Mouse (Mus musculus): ENCODE data around the gene 1810010D01Rik. TPM values are rescaled to one million over a fixed set of nuclear protein-coding genes. Genes with fewer than 3 reads are reported as not detected.

1810010D01Rik gene
- polyA plus RNA-seq, 1 experiment = not detected

- H3K79me2 ChIP-seq (ENCODE audit: control insufficient read depth, insufficient read depth) = no peaks in the 10 kb centered on the region
These were observed 2.7 kb upstream of the 1810010D01Rik start for GRCm38 (mm10) chr7:145210477-145211070.

GRCm38 (mm10) chr7:145206801-145207200, 1.1 kb downstream of the 1810010D01Rik start:
- H3ac ChIP-seq (ENCODE audit: control insufficient read depth, insufficient read length, low read depth) = peak overlapping the region; percentile 53
- no peak for TF ChIP-seq MYOG (IDR thresholded peaks at IDR 0.05; ENCODE audit: control insufficient read depth, extremely low read depth, insufficient read length)
- no peak for TF ChIP-seq CEBPB (IDR thresholded peaks at IDR 0.05; ENCODE audit: low read depth)
- no peak for TF ChIP-seq MAX (IDR thresholded peaks at IDR 0.05)
- TF ChIP-seq USF1 (IDR thresholded peaks at IDR 0.05; ENCODE audit: low read depth) = no peak
- TF ChIP-seq FOSL1 (IDR thresholded peaks at IDR 0.05; ENCODE audit: insufficient read depth, low read length, poor library complexity, severe bottlenecking) = no peak
- H3K27me3 ChIP-seq (ENCODE audit: control insufficient read depth, insufficient read depth, insufficient read length) = no peaks in the 10 kb centered on the region
- H3K79me3 ChIP-seq (ENCODE audit: low read depth) = no peaks in the 10 kb centered on the region
- no peak overlapping the region for H3K4me3 ChIP-seq (ENCODE audit: insufficient read depth, poor library complexity, severe bottlenecking)
- no peaks in the 10 kb centered on the region for H3K36me3 ChIP-seq (ENCODE audit: control insufficient read depth, insufficient read depth)
- H3K79me2 ChIP-seq (ENCODE audit: control insufficient read depth, insufficient read depth) = no peaks in the 10 kb centered on the region

More at GRCm38 (mm10) chr7:145210477-145211070, 2.7 kb upstream of the 1810010D01Rik start:
- Histone ChIP-seq H3K27me3 (ENCODE audit: control insufficient read depth, insufficient read depth, insufficient read length) (no peaks in the 10 kb centered on the region), H3K36me3 (ENCODE audit: control insufficient read depth, insufficient read depth) (no peaks in the 10 kb centered on the region), H3K79me3 (ENCODE audit: low read depth) (no peaks in the 10 kb centered on the region), H3ac (ENCODE audit: control insufficient read depth, insufficient read length, low read depth) (no peak overlapping the region), H3K4me3 (ENCODE audit: insufficient read depth, poor library complexity, severe bottlenecking) (no peak overlapping the region)
- TF ChIP-seq MAX (IDR thresholded peaks at IDR 0.05) (no peak), MYOD1 (IDR thresholded peaks at IDR 0.05; ENCODE audit: control insufficient read depth, insufficient read length, low read depth) (no peak), MYOG (IDR thresholded peaks at IDR 0.05; ENCODE audit: control insufficient read depth, extremely low read depth, insufficient read length) (no peak), CTCF (IDR thresholded peaks at IDR 0.05; ENCODE audit: control insufficient read depth, insufficient read depth, insufficient read length) (no peak), USF1 (IDR thresholded peaks at IDR 0.05; ENCODE audit: low read depth) (no peak), CEBPB (IDR thresholded peaks at IDR 0.05; ENCODE audit: low read depth) (no peak)

- H3K36me3 ChIP-seq (ENCODE audit: control insufficient read depth, insufficient read depth) = no peaks in the 10 kb centered on the region
- H3K27me3 ChIP-seq (ENCODE audit: control insufficient read depth, insufficient read depth, insufficient read length) = no peaks in the 10 kb centered on the region
- H3ac ChIP-seq (ENCODE audit: control insufficient read depth, insufficient read length, low read depth) = peak overlapping the region; percentile 53
- H3K79me2 ChIP-seq (ENCODE audit: control insufficient read depth, insufficient read depth) = no peaks in the 10 kb centered on the region
- no peaks in the 10 kb centered on the region for H3K79me3 ChIP-seq (ENCODE audit: low read depth)
- TF ChIP-seq MAX (IDR thresholded peaks at IDR 0.05) = no peak
- TF ChIP-seq MYOD1 (IDR thresholded peaks at IDR 0.05; ENCODE audit: control insufficient read depth, insufficient read length, low read depth) = peak; percentile 69
- no peak for TF ChIP-seq CEBPB (IDR thresholded peaks at IDR 0.05; ENCODE audit: low read depth)
- TF ChIP-seq FOSL1 (IDR thresholded peaks at IDR 0.05; ENCODE audit: insufficient read depth, low read length, poor library complexity, severe bottlenecking) = no peak
- no peak for TF ChIP-seq USF1 (IDR thresholded peaks at IDR 0.05; ENCODE audit: low read depth)
- TF ChIP-seq MYOG (IDR thresholded peaks at IDR 0.05; ENCODE audit: control insufficient read depth, extremely low read depth, insufficient read length) = no peak
- no peak overlapping the region for H3K4me3 ChIP-seq (ENCODE audit: insufficient read depth, poor library complexity, severe bottlenecking)
These were observed 1.8 kb downstream of the 1810010D01Rik start for GRCm38 (mm10) chr7:145206056-145206610.

DNA sequence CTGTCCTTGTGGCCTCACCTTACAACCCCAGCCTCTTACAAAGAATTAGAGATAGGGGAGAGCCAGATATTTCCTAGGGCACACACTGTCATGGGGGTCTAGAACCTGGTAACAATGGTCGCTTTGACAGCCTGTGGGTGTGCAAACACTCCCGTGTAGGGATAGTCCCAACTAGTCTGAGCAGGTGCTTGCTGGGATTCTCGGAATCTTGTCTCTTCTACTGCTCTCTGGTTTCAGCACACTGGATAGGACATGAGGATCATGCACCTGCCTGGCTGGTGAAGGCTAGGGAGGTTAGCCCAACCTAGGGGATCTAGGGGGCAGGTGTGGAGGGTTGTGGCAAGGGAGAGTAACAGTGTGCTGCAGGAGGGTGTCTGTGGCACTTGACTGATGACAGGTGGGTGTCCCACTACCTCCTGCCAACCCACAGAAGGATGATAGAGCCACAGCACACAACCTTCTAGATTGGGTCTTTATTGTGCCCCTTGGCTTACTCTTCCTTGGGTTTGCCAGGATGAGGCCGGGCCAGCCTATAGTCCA, 2.5 kb downstream of the 1810010D01Rik start:
- no peak for TF ChIP-seq MYOD1 (IDR thresholded peaks at IDR 0.05; ENCODE audit: control insufficient read depth, insufficient read length, low read depth)
- no peak for TF ChIP-seq CTCF (IDR thresholded peaks at IDR 0.05; ENCODE audit: control insufficient read depth, insufficient read depth, insufficient read length)
- TF ChIP-seq FOSL1 (IDR thresholded peaks at IDR 0.05; ENCODE audit: insufficient read depth, low read length, poor library complexity, severe bottlenecking) = no peak
- TF ChIP-seq MYOG (IDR thresholded peaks at IDR 0.05; ENCODE audit: control insufficient read depth, extremely low read depth, insufficient read length) = no peak
- TF ChIP-seq CEBPB (IDR thresholded peaks at IDR 0.05; ENCODE audit: low read depth) = no peak
- TF ChIP-seq USF1 (IDR thresholded peaks at IDR 0.05; ENCODE audit: low read depth) = no peak
- TF ChIP-seq MAX (IDR thresholded peaks at IDR 0.05) = no peak
- Histone ChIP-seq H3K79me3 (ENCODE audit: low read depth) (no peaks in the 10 kb centered on the region), H3K27me3 (ENCODE audit: control insufficient read depth, insufficient read depth, insufficient read length) (no peaks in the 10 kb centered on the region), H3ac (ENCODE audit: control insufficient read depth, insufficient read length, low read depth) (no peak overlapping the region), H3K4me3 (ENCODE audit: insufficient read depth, poor library complexity, severe bottlenecking) (no peak overlapping the region), H3K79me2 (ENCODE audit: control insufficient read depth, insufficient read depth) (no peaks in the 10 kb centered on the region), H3K36me3 (ENCODE audit: control insufficient read depth, insufficient read depth) (no peaks in the 10 kb centered on the region)

GRCm38 (mm10) chr7:145199711-145200110, 8.2 kb downstream of the 1810010D01Rik start:
- Histone ChIP-seq H3ac (ENCODE audit: control insufficient read depth, insufficient read length, low read depth) (no peak overlapping the region), H3K4me3 (ENCODE audit: insufficient read depth, poor library complexity, severe bottlenecking) (no peak overlapping the region), H3K79me2 (ENCODE audit: control insufficient read depth, insufficient read depth) (no peaks in the 10 kb centered on the region), H3K36me3 (ENCODE audit: control insufficient read depth, insufficient read depth) (no peaks in the 10 kb centered on the region), H3K27me3 (ENCODE audit: control insufficient read depth, insufficient read depth, insufficient read length) (no peaks in the 10 kb centered on the region), H3K79me3 (ENCODE audit: low read depth) (no peaks in the 10 kb centered on the region)
- TF ChIP-seq MYOD1 (IDR thresholded peaks at IDR 0.05; ENCODE audit: control insufficient read depth, insufficient read length, low read depth) (peak; percentile 16), MAX (IDR thresholded peaks at IDR 0.05) (no peak)

DNA sequence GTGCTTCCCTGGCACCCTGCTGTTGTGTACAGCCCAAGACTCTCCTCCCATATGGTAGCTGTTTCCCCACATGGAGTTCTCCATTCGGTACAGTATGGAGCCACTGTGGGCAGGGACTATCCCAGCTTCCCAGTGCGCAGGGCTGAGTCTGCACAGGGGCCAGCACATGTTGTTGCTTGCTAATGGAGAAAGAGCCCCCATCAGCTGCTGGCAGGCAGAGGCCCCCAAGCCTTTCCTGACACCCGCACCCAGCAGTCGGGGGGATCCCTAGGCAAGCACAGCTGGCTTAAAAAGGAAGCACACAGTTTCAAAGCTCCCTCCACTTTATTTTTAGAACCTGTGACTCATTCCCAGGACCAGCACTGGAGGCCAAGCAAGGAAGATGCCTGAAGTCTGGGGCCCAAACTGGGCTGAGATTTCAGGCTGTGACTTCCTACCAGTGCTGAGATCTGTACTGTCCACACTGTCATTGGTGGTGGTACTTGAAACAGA, 9.7 kb downstream of the 1810010D01Rik start:
- Histone ChIP-seq H3K27me3 (ENCODE audit: control insufficient read depth, insufficient read depth, insufficient read length) (no peaks in the 10 kb centered on the region), H3K79me3 (ENCODE audit: low read depth) (no peaks in the 10 kb centered on the region), H3K4me3 (ENCODE audit: insufficient read depth, poor library complexity, severe bottlenecking) (no peak overlapping the region), H3K36me3 (ENCODE audit: control insufficient read depth, insufficient read depth) (no peaks in the 10 kb centered on the region), H3ac (ENCODE audit: control insufficient read depth, insufficient read length, low read depth) (peak overlapping the region; percentile 5), H3K79me2 (ENCODE audit: control insufficient read depth, insufficient read depth) (no peaks in the 10 kb centered on the region)
- no peak for TF ChIP-seq MYOG (IDR thresholded peaks at IDR 0.05; ENCODE audit: control insufficient read depth, extremely low read depth, insufficient read length)
- TF ChIP-seq CEBPB (IDR thresholded peaks at IDR 0.05; ENCODE audit: low read depth) = no peak
- no peak for TF ChIP-seq MYOD1 (IDR thresholded peaks at IDR 0.05; ENCODE audit: control insufficient read depth, insufficient read length, low read depth)

All from C2C12 (cell line).